ENCODE assay signal across 22 mouse cellular contexts in genomic region chr11:88602471-88603120, GRCm38 (mm10).
A peak's percentile ranks its signal among the peaks of the same experiment; 100 is the strongest.
DNase-seq lines count a peak whose midpoint lies in the region; ATAC-seq and TF ChIP-seq lines count a peak whose summit lies in the region.
"Had no signal": no experiment of that assay in that cellular context is flagged by ENCODE, and none has a peak within 500 bp of the region (broad histone marks: within the 10 kb centered on the region; RNA-seq: fewer than 3 reads in every experiment).

No protein-coding gene starts in this region.

- WGBS in heart, embryonic 10.5 days = 72% methylated on average over 7 of the region's 7 CpGs

- H3K36me3 ChIP-seq in heart, embryonic 10.5 days = peaks cover 24% of the 10 kb centered on the region
- peaks cover 56% of the 10 kb centered on the region for H3K36me3 ChIP-seq in G1E (replicated peaks)

- no peak for TF ChIP-seq CTCF in G1E (IDR thresholded peaks at IDR 0.05; ENCODE audit: low read depth, low read length)

- peaks cover 98% of the 10 kb centered on the region for H3K4me1 ChIP-seq in heart, embryonic 10.5 days
- H3K4me1 ChIP-seq in G1E (ENCODE audit: insufficient read depth, low read depth, low read length) = peaks cover 98% of the 10 kb centered on the region

- DNase-seq in heart, embryonic 10.5 days (ENCODE audit: low spot score) = no peak
- no peak for DNase-seq in heart, adult 8-10 months (ENCODE audit: low spot score)
- DNase-seq in 3T3-L1 (ENCODE audit: low read depth, low spot score) (peak; percentile 90), G1E (ENCODE audit: low spot score) (no peak)
- DNase-seq in adrenal gland, postnatal 36 days = peak; percentile 82 to 87
- DNase-seq in cerebellum, postnatal 4 days (ENCODE audit: low spot score in 2 of 2) = no peak
- DNase-seq in thymus, postnatal 0 days (ENCODE audit: low spot score) = no peak
- DNase-seq: cerebellum, adult 18-20 months; forebrain, postnatal 0 days; kidney, postnatal 25 days; layer of hippocampus, adult 9-11 months; liver, postnatal 0 days; lung, postnatal 14 days; midbrain, embryonic 14.5 days had no signal

- H3K9me3 ChIP-seq in heart, embryonic 10.5 days = no peaks in the 10 kb centered on the region
- no peaks in the 10 kb centered on the region for H3K9me3 ChIP-seq in G1E (replicated peaks)
- H3K9me3 ChIP-seq: embryonic facial prominence, embryonic 12.5 days; heart, embryonic 13.5 days; limb, embryonic 10.5 days; megakaryocyte, embryonic 14.5 days had no signal

- ATAC-seq in G1E (ENCODE audit: extremely low read depth, insufficient number of reproducible peaks, low FRiP score, poor library complexity, severe bottlenecking) = no peak
- ATAC-seq: forebrain, postnatal 0 days; hindbrain, postnatal 0 days; intestine, postnatal 0 days; liver, postnatal 0 days had no signal

- peak overlapping the region; percentile 59; the same call in 1 of the 2 replicates for H3K27ac ChIP-seq in heart, embryonic 10.5 days
- H3K27ac ChIP-seq: embryonic facial prominence, embryonic 12.5 days; heart, embryonic 13.5 days; hindbrain, postnatal 0 days; limb, embryonic 10.5 days had no signal

- H3K27me3 ChIP-seq in heart, embryonic 10.5 days (ENCODE audit: insufficient read depth, poor library complexity, severe bottlenecking) = no peaks in the 10 kb centered on the region
- no peaks in the 10 kb centered on the region for H3K27me3 ChIP-seq in G1E (ENCODE audit: insufficient read depth, low read length)
- H3K27me3 ChIP-seq: embryonic facial prominence, embryonic 12.5 days; heart, embryonic 13.5 days; megakaryocyte, embryonic 14.5 days had no signal

- H3K4me3 ChIP-seq in heart, embryonic 10.5 days = no peak overlapping the region
- H3K4me3 ChIP-seq in G1E (ENCODE audit: low read depth, low read length) = peak overlapping the region; percentile 34; the same call in 1 of the 2 replicates
- H3K4me3 ChIP-seq: embryonic facial prominence, embryonic 12.5 days; erythroblast, embryonic 14.5 days; heart, embryonic 13.5 days; limb, embryonic 10.5 days; megakaryocyte, embryonic 14.5 days; myocyte had no signal

Comparison
In these comparisons a context has a peak if more than half of its experiments do, and no peak if none do; other contexts are left out.
1. DNase-seq: peak in 3T3-L1 (single experiment) and adrenal gland, postnatal 36 days (2 of 2); none in heart, embryonic 10.5 days (single experiment), heart, adult 8-10 months (single experiment), G1E (single experiment), cerebellum, postnatal 4 days (0 of 2) and thymus, postnatal 0 days (single experiment).